Mouse (Mus musculus): ENCODE measurements at regions not wholly inside any gene's neighbourhood (a gene's known extent, or its start where the extent isn't known, plus 50 kb on each side); places are given as distances from the start of the nearest gene placed in this dataset.

GRCm38 (mm10) chr7:63816056-63816941 lies 100.4 kb upstream of the E030018B13Rik start:
- TF ChIP-seq CHD2 (IDR thresholded peaks at IDR 0.05; ENCODE audit: low read depth, low read length) (no peak), ZNF384 (IDR thresholded peaks at IDR 0.05; ENCODE audit: low read depth, low read length) (no peak)
